Mouse (Mus musculus): ENCODE measurements at regions not wholly inside any gene's neighbourhood (a gene's known extent, or its start where the extent isn't known, plus 50 kb on each side); places are given as distances from the start of the nearest gene placed in this dataset.

DNA sequence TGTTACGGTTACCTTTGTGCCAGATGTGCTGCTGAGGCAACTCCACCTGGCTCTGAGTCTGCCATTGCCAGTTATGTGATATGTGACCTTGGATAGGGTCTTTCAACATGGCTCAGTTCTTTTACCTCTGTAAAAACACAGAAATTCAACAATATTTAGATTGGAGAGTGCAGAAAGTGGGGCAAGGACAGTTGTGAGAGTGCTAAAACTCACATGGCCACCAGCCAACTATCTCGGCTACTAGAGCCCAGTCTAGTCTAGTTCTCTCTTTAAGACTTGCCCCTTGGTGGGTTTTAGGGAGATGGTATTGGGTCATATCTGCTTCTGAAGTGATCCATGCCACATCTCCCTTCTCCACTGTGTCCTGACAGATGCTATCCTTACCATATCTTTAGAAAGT, 233.0 kb downstream of the Phf14 start:
- no peak for ATAC-seq (replicated peaks; ENCODE audit: low FRiP score, low TSS enrichment, poor library complexity, severe bottlenecking)

DNA sequence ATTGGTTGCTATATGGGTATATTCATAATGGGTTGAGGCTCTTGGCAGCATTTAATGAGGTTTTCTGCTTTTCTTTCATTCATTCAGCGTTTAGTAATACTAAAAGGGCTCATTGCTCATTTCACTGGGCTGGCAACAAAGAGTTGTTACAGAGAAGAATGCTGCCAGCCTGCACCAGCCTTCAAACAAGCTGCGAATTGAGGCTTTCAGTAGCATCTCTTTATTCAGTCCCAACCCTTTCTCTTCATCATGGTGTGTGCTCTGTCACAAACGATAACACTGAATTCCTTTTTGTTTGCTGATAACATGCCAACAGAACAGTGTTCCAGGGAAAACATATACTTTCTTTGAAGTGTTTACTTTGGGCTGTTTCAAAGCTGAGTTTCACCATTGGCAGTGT, 237.6 kb downstream of the Phf14 start:
- ATAC-seq (replicated peaks; ENCODE audit: low FRiP score, low TSS enrichment, poor library complexity, severe bottlenecking): no peak

DNA sequence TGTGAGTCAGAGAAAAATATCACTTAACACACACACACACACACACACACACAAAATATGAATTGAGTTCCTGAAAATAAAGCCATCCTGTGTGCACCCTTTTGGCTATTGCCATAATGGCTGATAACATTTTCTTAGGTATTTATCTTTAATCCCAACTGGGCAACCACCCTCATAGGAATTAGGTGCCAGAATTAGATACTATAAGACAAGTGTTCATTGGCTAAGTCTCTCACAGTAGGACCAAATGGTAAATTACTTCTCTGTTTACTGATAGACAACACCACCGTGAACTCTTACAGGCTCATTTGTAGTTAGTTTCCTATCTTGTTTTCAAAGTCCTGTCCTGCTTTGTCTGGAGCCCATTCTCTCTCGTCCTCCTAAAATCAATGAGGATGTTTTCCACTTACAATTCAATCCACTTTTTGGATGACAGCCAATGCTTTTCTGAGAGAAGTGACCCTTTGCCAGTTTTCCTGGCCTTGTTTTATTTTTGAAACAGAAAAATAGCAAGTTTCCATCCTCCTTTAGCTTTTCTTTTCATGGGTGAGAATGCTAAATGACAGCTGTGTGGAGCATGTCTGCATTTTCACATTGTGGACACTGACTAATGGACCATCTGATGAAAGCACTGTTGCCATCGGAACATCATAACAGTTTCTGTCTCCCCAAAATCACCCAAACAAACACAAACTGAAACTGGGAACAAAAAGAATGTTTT, 243.2 kb downstream of the Phf14 start:
- ATAC-seq (replicated peaks; ENCODE audit: low FRiP score, low TSS enrichment, poor library complexity, severe bottlenecking): peak; percentile 82

DNA sequence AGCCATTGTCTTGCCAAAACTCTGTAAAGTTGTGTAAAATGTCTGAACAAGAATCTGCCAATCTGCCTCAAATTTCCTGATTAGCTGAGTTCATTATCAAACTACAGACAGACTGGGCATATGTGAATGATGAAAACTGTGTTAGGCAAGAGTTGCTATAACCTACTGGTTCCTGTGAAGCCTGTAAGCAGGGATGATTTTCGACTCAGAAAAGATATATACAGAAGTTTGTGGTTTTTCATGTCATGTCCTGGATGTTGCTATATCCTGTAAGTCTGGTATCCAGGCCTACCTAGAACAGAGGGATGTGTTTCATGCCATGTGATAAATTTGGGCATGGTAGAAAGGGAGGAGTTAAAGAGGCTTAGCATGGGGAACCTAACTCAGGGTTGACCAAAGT, 256.4 kb downstream of the Phf14 start:
- ATAC-seq (replicated peaks; ENCODE audit: low FRiP score, low TSS enrichment, poor library complexity, severe bottlenecking): no peak

DNA sequence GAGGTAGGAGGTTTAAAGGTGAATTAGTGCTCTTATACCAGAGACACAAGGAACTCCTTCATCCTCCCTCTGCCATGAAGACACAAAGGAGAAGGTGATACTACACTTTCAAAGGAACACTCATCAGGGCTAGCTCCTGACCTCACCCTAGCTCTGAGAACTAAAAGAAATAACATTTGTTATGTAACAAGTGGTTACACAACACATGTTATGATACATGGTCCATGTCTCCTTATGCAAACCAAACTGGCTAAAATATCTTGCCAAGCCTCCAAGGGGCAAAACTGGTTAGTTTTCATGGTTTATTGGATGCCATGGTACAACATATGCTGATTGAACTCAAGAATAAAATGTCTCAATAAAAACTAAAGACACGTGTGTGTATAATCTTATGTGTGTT, 260.9 kb downstream of the Phf14 start:
- no peak for ATAC-seq (replicated peaks; ENCODE audit: low FRiP score, low TSS enrichment, poor library complexity, severe bottlenecking)

DNA sequence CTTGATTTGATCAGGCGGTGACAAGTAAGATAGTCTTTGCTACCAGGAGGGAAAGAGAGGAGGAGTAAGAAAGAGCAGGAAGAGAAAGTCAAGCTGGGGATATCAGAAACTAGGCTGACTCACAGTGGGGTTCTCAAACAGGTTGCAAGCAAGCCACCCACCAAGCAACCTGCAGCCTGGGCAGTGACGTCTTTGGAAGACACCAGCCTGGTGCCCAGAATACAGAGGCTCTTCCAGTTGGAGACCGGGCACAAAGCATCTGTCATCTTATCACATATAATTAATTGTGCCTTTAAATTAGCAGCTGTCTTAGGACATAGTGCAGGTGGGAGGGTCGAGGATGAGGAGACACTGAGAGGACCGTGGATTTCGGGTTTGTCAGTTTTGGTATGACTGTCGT, 261.8 kb downstream of the Phf14 start:
- no peak for ATAC-seq (replicated peaks; ENCODE audit: low FRiP score, low TSS enrichment, poor library complexity, severe bottlenecking)

DNA sequence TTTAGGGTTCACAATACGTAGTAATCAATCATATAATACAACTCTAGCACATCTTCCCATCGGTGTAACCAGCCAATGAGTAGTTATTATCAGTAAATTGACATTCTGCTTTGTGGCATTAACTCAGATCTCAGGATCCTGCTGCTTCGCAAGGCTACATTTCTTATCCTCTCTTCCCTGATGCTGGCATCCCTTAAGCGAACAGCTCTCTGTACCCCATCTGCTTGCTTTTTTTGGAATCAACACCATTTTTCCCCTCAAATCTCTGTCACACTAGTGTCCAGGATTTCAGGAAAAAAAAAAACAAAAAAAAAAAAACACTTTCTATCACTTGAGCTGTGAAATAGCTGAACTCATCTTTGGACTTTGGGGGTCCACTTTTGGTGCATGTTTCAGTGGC, 263.1 kb downstream of the Phf14 start:
- ATAC-seq (replicated peaks; ENCODE audit: low FRiP score, low TSS enrichment, poor library complexity, severe bottlenecking): no peak

DNA sequence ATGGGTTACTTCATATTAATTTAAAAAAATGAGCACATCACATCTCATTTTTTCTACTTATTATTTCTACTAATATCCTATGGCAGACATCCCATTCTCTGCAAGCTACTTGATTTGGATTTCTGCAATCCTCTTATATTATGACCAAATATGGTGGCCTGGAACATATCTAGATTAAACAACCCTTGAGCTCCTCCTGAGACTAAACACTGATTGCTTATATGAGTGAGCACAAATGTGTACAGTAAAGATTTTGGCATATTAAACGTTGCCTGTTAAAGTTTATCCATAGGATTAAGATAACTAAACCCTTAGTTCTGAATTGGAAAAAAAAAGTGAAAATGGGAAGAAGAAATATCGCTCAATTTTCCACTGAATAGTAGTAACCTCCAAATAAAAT, 263.6 kb downstream of the Phf14 start:
- no peak for ATAC-seq (replicated peaks; ENCODE audit: low FRiP score, low TSS enrichment, poor library complexity, severe bottlenecking)

DNA sequence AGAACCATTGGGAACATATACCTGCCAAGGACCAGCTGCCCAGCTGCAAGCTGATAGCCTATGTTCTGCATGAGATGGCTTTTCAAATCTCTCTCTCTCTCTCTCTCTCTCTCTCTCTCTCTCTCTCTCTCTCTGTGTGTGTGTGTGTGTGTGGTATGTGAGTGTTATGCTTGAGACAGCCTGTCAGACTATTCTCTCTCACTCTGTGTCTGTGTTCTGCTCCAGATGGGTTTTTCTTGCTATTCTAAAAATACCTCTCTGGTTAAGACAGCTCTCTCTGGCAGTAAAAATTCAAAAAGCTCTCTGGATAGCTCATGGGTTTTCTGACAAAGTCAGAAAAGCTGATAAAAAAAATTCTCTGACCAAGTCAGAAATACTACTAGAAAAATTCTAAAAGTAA, 270.4 kb downstream of the Phf14 start:
- no peak for ATAC-seq (replicated peaks; ENCODE audit: low FRiP score, low TSS enrichment, poor library complexity, severe bottlenecking)

DNA sequence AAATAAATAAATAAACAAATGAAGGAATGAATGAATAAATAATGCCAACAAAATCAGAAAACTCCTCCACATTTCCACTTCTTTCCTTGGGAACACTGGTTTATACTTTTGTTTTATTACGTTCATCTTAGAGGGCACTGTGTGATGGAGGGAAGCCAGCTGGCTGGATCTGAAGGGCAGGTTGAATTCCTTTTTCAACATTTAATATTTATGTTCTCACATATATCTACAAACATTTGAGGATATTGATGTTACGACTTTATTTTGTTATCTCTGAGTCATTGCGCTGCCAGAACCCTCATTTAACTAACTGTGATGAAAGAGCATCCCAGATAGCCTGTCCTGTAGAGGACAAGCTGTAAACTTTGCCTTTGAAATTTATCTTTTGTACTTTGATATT, 273.3 kb downstream of the Phf14 start:
- ATAC-seq (replicated peaks; ENCODE audit: low FRiP score, low TSS enrichment, poor library complexity, severe bottlenecking): no peak

DNA sequence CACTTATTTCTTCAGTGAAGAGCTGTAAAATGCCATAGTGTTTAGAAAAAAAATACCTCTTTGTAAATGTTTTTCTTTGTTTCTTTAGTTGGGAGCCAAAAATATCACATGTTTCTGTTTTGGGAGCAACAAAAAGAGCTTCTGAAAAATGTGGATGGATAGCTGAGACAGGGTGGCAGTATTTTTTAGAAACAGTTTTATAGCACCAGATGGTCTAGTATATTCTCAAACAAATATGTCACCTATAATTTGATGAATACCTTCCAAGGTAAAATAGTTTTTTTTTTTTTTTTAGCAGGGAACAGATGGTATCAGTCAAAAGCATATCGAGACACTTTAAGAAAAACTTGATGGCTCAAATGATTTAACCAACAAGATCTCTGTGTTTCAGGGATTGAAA, 302.6 kb downstream of the Phf14 start:
- ATAC-seq (replicated peaks; ENCODE audit: low FRiP score, low TSS enrichment, poor library complexity, severe bottlenecking): no peak

DNA sequence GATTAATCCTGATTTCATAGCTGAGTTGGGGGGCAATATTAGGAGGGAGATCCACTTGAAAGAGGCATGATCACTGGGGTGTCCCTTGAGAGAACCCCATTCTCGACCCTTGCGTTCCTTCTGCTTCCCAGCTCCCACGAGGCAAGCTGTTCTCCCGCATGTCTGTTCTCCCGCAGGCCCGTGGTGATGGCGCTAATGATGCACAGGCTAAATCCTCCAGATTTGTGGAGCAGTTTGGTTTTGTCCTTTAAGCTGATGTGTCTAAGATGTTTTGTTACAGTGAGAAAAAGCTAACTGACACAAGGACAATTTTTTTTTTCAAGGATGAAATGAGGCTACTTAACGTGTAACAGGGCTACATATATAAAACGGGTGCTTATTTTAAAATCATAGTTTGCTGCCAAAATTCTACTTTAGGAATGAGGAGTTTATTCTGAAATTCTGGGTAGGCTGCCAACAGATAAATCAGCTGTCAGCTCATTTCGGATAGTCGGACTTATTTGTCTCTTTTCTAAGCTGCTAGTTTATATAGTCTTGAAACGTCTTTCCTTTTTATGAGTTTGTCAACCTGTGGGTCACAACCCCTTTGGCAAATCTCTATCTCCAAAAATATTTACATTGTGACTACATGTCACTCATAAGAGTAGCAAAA, 307.0 kb downstream of the Phf14 start:
- no peak for ATAC-seq (replicated peaks; ENCODE audit: low FRiP score, low TSS enrichment, poor library complexity, severe bottlenecking)

DNA sequence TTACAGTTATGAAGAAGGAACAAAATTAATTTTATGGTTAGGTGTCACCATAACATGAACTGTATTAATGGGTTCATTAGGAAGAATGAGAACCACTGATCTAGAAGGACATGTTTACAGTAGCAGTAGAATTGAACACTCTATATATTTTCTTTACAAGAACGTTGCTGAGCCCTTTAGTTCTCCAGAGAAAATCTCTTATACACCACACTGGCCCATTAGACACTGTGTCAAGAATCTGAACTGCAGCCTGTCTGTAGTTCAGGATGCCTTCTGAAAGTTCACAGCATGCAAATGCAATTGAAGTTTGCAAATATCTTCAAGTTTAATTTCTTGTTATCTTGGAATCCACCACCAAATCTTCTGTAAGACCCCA, 307.6 kb downstream of the Phf14 start:
- no peak for ATAC-seq (replicated peaks; ENCODE audit: low FRiP score, low TSS enrichment, poor library complexity, severe bottlenecking)

DNA sequence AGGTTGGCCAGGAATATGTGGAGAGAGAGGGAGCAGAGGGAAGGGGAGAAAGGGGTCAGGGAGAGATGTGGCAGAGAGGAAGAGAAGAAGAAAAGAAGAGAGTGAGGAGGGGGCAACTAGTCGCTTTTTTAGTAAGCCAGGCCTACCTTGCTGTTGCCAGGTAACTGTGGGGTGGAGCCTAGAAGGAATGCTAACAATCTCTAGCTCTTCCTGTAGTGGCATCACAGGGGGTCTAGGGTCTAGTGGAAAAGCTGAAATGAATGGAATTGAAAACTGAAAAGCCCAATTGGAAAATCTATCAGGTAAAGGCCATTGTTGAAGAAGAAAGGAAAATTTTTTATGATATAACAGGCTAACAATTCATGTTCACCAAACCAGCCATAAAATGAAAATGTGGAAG, 336.5 kb downstream of the Phf14 start:
- no peak for ATAC-seq (replicated peaks; ENCODE audit: low FRiP score, low TSS enrichment, poor library complexity, severe bottlenecking)

DNA sequence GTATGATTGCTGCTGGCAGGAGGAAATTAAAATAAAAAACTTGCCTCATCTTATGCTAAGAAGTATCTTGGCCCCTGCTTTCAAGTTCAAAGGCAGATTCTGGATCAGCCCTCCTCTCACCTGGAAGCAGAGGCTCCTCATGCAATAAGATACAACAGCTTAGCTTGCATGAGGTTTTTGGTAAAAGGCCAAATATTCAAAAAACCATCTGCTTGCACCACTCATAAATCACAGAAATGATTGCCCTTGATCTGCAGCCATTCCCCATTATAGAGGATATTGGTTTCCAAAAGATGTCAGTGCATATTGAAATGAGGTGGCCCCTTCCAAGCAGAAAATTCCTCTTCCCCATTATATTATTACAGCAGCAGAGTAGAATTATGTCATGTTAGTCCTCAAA, 340.4 kb downstream of the Phf14 start:
- no peak for ATAC-seq (replicated peaks; ENCODE audit: low FRiP score, low TSS enrichment, poor library complexity, severe bottlenecking)

DNA sequence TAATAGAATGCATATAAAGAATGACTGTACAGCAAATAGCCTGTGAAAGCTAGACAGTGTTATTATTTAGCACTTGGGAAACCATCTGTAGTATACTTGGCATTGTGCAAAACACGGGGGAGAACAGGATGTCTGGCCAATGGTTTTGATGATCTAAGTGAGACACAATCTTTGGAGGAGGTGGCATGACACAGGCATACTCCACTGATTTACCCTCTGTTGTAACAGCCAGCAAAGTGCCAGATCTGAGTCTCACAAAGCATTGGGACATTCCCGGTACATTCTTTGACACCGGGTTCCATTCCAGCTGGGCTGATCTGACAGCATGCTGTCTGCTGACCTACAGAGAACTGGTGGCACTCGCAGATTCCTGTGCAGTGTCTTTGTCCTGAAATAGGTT, 341.0 kb downstream of the Phf14 start:
- no peak for ATAC-seq (replicated peaks; ENCODE audit: low FRiP score, low TSS enrichment, poor library complexity, severe bottlenecking)

DNA sequence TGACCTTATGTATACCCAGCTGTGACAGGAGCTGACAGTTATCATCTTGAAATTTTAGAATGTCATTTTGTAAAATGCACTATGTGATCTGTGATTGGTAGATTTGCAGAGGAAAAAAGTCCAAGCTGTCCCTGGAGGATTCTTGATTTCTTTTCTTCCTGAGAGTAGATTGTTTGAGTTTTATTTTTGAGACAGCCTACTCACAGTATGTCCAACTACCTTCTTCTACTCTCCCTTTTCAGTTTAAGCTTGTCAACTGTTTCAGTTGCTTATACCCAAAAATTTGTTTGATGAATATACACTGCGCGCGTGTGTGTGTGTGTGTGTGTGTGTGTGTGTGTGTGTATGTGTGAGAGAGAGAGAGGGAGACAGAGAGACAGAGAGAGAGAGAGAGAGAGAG, 346.9 kb downstream of the Phf14 start:
- ATAC-seq (replicated peaks; ENCODE audit: low FRiP score, low TSS enrichment, poor library complexity, severe bottlenecking): no peak

DNA sequence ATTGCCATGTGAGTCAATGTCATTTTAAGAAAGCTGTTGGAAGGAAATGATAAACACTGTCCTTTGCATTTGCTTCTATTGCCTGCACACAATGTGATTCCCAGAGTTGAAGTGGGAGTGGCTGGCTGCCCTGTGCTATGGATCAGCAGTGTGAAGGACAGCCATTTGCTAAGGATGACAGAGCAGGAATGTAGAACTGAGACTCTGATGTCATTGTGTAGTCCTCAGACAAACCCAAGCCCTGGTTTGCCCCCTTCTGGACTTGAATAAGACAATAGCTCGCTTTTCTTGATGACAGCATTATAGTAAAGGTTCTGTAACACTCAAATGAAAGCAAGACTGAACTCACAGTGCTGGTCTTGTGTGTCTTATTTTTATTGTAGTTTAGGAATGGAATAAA, 347.8 kb downstream of the Phf14 start:
- ATAC-seq (replicated peaks; ENCODE audit: low FRiP score, low TSS enrichment, poor library complexity, severe bottlenecking): no peak

DNA sequence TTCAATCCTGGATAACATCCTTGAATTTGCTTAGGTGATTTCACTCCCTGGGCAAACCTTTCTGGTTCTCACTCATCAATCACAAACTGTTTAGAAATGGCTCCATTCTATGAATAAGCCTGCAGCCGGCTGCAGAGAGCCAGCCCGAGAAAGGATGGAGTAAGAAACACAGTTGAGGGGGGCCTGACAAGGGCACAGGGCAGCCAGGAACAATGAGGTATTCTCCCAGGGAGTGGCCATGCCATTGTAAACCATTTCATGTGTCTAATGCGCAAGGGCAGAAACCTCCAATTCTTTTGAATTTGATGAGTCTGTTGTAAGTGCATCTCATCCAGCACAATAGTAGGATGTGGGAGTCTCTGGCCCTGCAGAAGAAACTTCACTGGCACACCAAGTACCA, 350.7 kb downstream of the Phf14 start:
- no peak for ATAC-seq (replicated peaks; ENCODE audit: low FRiP score, low TSS enrichment, poor library complexity, severe bottlenecking)

DNA sequence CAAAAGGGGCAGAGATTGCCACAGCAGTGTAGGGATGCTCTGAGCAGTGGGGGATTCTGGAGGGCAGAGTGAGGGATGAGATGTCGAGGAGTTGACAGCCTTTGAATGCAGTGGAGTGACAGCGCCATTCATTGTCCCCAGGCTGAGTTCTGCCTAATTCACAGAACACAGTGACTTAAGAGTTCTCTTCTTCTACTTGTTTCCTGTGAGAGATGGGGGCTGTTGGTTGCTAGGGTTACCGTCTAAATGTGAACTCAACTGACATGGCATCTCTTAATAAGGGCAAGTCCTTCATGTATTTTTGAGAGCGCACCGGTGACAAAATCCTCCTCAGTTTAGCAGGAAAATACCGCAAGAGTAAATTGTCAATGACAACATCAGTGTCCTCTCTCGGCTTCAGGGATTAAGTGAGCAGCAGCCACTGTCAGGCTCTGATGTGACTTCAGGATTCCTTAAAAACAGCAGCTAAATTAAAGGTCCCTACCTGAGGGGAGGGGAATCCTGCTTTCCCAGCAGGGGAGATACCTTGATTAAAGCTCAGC, 351.4 kb downstream of the Phf14 start:
- ATAC-seq (replicated peaks; ENCODE audit: low FRiP score, low TSS enrichment, poor library complexity, severe bottlenecking): no peak

DNA sequence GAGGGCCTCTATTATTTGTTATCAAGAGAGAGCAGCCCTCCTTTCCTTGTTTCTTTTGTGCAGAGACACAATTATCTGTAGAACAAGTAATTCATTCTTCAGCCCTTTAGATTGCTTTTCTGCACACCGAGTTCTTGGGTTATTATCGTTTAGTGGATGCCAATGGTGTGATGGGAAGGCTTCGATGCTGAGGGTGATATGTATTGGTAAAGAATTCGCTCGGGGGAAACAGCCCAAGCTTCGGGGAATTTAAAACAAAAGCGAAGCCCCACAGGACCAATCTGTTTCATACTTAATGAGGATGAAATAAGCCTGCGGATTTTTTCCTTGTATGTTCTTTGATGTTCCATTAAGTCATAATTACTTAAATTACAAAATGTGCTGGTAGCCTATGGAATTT, 352.0 kb downstream of the Phf14 start:
- ATAC-seq (replicated peaks; ENCODE audit: low FRiP score, low TSS enrichment, poor library complexity, severe bottlenecking): no peak

Measured in megakaryocyte-erythroid progenitor cell, adult 5-6 weeks (primary cell).